9 mouse cellular contexts compared by ENCODE assay signal in genomic region chr2:4301256-4301655, GRCm38 (mm10).
DNase-seq lines count a peak whose midpoint lies in the region; ATAC-seq lines count a peak whose summit lies in the region.
"Had no signal": no experiment of that assay in that cellular context is flagged by ENCODE, and none has a peak within 500 bp of the region (broad histone marks: within the 10 kb centered on the region; RNA-seq: fewer than 3 reads in every experiment).

No protein-coding gene starts in this region.

- peak overlapping the region; percentile 77 for H3K4me2 ChIP-seq in heart, embryonic 14.5 days (ENCODE audit: low read length)
- H3K4me2 ChIP-seq in hindbrain, embryonic 15.5 days, result peak overlapping the region; percentile 51

- no peaks in the 10 kb centered on the region for H3K27me3 ChIP-seq in heart, embryonic 14.5 days (ENCODE audit: control insufficient read depth, insufficient read depth, low read length)
- H3K27me3 ChIP-seq in hindbrain, embryonic 15.5 days, result no peaks in the 10 kb centered on the region

- no peak for DNase-seq in heart, postnatal 4 days
- DNase-seq in neural tube, embryonic 10.5 days (ENCODE audit: extremely low spot score, low spot score), result peak; percentile 44
- DNase-seq in thymus, postnatal 0 days (ENCODE audit: low spot score), result no peak
- DNase-seq in adrenal gland, postnatal 14 days, result no peak
- DNase-seq in layer of hippocampus, postnatal 36 days, result no peak
- DNase-seq: cerebellum, postnatal 10 days had no signal

- peak overlapping the region; percentile 63 to 91 for H3K27ac ChIP-seq in heart, embryonic 14.5 days (replicated peaks in 1 of 2; ENCODE audit: control insufficient read depth in 1 of 2, insufficient read depth in 1 of 2, low read depth in 2 of 2, low read length in 2 of 2)
- peak overlapping the region; percentile 68 for H3K27ac ChIP-seq in hindbrain, embryonic 15.5 days (replicated peaks)

- H3K9me3 ChIP-seq in heart, embryonic 14.5 days (ENCODE audit: control insufficient read depth, low read length), result no peaks in the 10 kb centered on the region
- H3K9me3 ChIP-seq in hindbrain, embryonic 15.5 days, result no peaks in the 10 kb centered on the region

- ATAC-seq in heart, embryonic 14.5 days (ENCODE audit: insufficient number of reproducible peaks, insufficient read depth, low FRiP score, low read depth), result no peak
- ATAC-seq in common myeloid progenitor, adult 5-6 weeks (replicated peaks; ENCODE audit: low read depth, poor library complexity, severe bottlenecking), result 0 out of 2 replicates have a peak, but pooled peaks have one; percentile 31
- no peak for ATAC-seq in hindbrain, embryonic 15.5 days (ENCODE audit: low FRiP score, low read depth)

- H3K4me1 ChIP-seq in heart, embryonic 14.5 days (ENCODE audit: control insufficient read depth in 2 of 2, insufficient read depth in 2 of 2, low read length in 2 of 2), result peaks cover 23 to 33% of the 10 kb centered on the region in 2 experiments
- peaks cover 36% of the 10 kb centered on the region for H3K4me1 ChIP-seq in hindbrain, embryonic 15.5 days (replicated peaks)

- H3K36me3 ChIP-seq in heart, embryonic 14.5 days (ENCODE audit: control insufficient read depth, insufficient read depth, low read length), result no peaks in the 10 kb centered on the region
- H3K36me3 ChIP-seq in hindbrain, embryonic 15.5 days, result no peaks in the 10 kb centered on the region

- H3K9ac ChIP-seq in heart, embryonic 14.5 days (ENCODE audit: low read length), result peak overlapping the region; percentile 71
- no peak overlapping the region for H3K9ac ChIP-seq in hindbrain, embryonic 15.5 days

- WGBS in heart, embryonic 14.5 days, result 5% methylated on average over 5 of the region's 6 CpGs
- 22% methylated on average over 5 of the region's 6 CpGs for WGBS in hindbrain, embryonic 15.5 days

- H3K4me3 ChIP-seq in heart, embryonic 14.5 days (ENCODE audit: control insufficient read depth in 1 of 2, insufficient read depth in 1 of 2, low read depth in 1 of 2, low read length in 2 of 2), result peak overlapping the region; percentile 46 to 47
- H3K4me3 ChIP-seq in hindbrain, embryonic 15.5 days, result peak overlapping the region; percentile 17; the same call in 1 of the 2 replicates
